Mouse (Mus musculus) heart, adult 18-20 months (tissue): ENCODE results near the gene Colgalt1. TPM values are rescaled to one million over a fixed set of nuclear protein-coding genes. Genes with fewer than 3 reads are reported as not detected.

Experiments used
- DNase-seq, 2 experiments: peaks; one replicate each; pipeline ENCODE4 v3.0.0; 2021 to 2022; ENCODE audit warnings: mixed read lengths in 1 of 2
- total RNA-seq, 2 experiments: library from RNA; stranded (reverse); gene quantifications; 2 replicates each; pipeline ENCODE4 v1.2.3; 2021

Colgalt1 gene
- total RNA-seq, 2 experiments from 2014 or later: 41.6 to 42.4 TPM

DNA sequence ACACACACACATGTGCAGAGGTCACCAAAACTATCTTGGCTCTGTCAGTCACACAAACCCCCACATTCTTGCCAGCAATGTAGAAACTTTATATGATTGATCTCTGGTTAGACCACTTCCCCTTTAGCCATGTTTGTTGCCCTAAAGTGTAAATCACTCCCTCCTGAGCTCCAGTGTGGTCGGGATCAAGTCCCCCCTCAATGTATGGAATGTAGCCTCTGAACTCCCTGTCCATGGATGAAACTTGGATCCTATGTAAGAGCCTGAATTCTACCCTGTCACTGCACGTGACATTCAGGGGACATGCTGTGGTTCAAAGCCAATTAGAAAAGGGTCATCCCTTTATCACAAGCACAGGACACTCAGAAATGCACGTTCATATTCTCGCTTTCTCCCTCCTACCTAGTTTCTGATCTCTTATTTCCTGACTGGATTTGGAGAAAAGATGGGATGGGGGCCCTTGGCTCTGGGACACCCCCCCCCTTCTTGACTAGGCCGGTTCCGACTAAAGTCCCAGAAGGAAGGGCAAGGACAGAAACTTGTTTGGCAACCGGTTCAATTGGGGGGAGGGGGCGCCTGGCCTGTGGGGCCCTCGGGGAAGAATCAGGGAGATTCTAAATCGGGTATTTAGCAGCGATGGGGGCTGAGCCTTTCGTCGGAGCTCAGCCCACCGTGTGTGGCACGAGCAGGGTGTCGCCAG, 17.7 kb downstream of the Colgalt1 start:
- DNase-seq: no peak

DNA sequence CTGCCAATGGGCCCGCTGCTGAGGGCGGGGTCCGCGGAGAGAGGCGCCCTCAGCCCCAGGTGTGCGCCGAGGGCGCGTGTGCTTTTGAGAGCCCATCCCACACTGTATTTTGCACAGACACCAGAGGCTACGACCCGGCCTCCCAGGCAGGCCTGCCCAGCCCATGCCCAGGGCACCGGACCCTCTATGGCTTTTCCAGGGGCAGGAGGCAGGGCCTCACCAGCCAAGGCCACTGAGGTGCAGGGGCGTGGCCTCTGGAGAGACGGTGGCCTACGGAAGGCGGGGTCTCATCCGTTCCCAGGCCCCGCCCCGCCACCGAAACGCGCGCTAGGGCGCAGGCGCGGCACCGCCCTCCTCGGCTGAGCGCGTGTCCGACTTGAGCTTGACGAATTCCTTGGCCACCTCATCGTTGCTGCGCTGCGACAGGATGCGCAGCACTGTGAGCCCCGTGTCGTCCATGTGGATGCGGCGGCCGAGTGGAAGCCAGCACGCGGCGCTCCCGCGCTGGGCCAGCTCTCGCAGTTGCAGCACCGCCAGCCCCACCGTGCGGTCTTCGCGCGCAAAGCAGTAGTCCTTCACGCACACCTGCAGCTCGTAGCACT, 18.4 kb downstream of the Colgalt1 start:
- peak; percentile 96 for DNase-seq

DNA sequence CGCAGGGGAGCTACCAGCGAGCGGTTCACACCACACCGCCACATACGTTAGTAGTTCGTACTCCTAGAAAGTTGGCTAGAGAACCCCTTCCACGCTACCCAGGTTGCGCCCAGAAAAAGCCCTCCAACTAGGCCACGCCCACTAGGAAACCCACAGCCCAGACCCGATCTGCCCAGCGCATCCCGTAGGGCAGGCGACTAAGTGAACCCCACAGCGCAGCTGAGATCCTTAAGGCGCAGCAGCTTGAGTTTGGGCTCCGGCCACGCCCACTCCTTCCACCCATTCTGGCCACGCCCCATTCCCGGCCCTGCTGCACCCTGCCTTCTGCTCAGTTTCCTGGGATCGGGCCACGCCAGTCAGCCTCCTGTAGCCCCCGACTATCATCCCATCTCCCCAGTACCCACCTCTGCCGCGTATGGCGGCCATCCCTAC, 19.0 kb downstream of the Colgalt1 start:
- DNase-seq: peak; percentile 42 to 57

DNA sequence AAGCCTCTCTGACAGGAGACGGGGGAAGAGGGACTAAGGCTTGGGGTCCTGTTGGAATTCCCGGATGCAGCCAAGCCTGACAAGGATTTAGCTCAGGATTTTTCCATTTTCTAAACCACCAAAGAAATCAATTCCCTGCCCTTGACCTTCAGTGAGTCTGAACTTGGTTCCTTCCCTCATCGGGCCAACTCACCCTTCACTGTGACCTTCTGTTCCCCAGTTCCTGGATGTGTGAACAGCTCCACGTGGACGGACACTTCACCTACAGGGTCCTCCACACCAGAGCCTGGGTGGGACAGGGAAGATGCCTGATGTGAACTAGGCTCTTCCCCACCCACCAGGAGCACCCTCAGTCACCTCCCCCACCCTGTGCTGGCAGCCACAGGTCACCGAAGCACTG, 20.0 kb downstream of the Colgalt1 start:
- no peak for DNase-seq

DNA sequence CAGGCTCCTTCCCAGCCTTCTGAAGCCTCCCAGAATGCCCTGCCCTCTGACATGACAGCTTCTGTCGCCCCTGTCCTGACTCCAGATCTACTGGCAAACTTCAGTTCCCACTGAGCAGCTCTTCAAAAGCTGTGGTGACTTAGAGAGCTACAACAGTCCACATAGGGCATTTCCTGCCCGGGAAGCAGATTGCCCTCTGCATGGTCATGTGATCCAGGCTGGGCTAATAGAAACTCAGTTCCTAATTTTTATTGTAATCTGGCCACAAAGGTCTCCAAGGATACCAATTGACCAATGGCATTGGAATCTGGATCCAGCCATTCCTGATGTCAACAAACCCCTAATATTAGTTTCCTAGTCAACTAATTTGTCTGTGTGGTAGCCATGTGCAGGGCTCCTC, 21.1 kb downstream of the Colgalt1 start:
- DNase-seq: peak in 1 of 2 experiments; percentile 29

DNA sequence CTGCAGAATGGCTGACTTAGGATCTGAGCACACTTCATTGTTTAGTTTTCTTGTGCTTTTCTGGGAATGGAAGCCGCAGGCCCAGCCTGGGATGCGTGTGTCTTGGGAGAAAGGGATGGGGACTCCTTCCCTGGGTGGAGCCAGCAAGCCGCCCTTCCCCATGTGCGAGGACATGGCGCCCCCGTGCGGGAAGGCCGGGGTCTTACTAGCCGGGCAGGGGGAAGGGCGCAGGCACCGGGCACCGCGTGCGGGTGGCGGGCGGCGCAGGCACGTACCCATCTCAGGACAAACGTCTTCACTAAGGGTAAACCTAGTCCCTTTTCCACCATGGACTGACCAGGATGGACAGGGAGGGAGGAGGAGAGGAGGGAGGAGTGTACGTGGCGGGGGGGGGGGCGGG, 22.4 kb downstream of the Colgalt1 start:
- peak; percentile 60 to 66 for DNase-seq

DNA sequence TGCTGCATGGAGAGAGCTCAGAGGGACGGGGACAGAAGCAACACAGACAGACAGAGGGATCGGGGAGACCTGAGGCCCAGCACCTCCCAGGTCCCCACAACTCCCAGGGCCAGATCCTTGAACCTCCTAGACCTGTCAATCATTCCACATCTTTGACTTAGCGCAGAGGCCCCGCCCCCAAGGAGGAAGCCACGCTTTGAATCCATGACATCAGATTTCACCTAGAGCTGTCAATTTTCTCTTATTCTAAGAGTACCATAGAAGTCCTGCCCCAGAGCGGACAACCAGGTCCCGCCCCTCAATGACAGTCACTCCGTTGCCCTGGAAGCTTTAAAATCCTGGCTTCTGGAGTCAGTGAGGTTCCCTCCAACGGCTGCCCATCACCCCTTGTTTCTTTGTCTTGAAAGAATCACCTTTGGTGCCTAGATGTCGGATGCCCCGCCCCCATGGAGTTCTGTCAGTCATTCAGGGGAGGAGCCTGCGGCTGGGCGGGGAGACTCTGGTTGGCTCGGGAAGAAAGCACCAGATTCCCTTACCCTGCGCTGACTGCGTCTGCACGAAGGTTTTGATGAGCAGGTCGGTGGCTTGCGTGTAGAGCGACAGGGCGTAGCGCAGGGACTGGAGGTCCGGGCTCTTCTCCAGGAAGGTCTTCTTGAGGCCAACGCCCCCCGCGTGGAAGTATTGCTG, 23.3 kb downstream of the Colgalt1 start:
- DNase-seq: peak; percentile 57 to 58

DNA sequence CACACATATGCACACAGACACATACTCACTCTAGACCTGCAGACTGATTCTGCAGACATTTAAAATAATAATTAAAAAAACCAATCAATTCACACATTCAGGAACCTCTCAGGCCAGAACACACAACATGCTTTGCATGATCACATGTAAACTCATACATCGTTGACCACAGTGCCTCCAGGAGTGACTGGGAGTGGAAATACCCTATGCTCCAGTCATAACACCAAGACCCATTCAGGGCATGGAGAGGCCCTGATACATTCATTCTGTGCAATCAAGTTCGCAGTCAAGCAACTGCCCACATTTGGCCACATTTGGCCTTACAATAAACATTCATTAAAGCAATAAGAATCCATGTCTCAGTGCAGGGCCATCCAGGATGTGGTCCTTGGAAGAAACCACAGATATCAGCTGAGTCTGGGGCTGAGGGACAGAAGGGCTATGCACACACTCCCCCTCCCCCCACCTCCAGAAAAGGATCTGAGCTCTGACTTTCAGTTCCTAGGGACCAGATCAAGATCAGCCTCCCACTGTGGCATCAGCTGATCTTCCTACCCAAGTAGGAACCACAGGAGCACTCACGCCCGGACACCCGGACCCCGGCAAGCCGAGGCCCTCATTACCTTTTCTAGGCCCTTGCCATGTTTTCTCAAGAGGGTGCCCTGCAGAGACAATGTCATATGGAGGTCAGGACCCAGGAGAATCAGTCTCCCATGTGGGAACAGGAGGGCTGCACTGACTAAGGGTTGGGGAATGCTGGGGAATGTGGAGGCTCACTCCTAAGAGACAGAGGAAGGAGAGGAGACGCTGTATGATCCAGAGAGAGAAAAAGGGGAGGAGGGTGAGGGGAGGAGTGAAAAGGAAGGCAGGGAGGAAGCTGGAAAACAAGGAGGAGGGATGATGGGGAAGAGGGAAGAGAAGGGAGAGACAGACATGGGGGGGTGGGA, 26.6 kb downstream of the Colgalt1 start:
- DNase-seq: no peak

DNA sequence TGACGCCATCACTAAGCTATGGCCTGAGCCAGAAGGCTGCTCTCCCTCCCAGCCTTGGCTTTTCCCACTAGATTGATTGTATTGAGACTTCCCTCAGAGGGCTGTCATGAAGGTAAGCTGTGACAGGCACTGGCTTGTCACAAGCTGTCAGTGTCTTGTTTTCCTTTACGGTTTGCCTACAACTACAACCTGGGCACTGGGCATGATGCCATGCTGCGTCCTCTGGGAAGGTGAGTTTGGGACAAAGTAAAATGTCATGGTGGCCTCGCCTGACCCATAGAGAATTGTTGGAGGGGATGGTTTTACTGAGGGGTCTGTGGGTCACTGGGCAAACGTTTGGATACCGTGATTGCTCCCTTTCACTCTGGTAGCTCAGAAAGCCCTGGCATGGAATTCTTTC, 27.5 kb downstream of the Colgalt1 start:
- DNase-seq: no peak

DNA sequence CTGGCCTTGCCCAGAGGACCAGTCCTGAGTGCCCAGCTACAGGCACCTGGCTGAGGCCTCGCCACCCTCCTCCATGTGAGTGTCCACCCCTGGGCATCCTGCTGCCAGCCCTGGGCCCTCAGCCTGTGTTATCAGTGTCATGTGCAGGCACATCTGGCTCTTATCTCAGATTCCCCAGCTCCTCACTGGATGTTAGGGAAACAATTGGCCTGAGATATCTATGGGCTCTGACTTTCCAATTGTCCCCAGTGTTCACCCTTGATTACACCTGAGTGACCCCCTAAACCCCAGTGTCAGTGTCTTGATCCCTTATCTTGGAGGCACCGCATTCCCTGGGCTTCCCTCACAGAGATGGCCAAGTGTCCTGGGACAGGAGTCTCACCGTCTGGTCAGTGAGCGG, 28.5 kb downstream of the Colgalt1 start:
- no peak for DNase-seq

DNA sequence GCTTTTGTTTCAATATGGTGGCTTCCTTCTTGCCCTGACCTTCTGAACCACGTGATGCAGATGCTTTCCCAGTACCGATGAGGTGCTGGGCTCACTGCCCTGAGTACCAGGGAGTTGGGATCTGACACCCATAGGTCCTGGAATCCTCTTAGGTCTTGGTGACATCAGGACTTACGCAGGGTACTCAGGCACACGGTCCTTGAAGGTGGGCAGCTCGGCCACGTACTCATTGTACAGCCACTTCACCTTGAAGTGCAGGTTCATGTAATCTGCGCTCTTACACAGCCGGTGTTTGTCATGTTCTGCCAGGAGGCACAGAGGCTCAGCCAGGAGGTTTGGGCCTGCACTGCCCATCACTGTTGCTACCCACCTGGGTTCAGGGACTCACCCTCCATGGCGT, 34.7 kb downstream of the Colgalt1 start:
- DNase-seq: no peak

DNA sequence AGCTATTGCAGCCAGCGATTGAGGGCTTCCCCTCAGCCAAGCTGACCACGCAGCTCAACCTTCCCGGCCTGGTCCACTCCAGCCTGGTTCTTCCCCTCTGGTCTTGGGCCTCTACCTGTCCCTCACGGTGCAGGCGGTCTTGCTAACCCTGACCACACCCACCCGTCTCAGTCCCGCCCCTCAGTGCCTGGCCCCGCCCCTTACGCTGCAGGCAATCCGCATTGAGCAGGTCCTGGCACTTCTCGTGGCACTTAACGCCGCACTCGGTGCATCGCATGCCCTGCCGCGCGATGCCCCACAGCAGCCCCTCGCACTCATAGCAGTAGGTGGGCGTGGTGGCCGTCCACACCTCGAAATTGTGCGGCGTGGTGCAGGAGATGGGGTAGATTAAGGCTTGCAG, 43.8 kb downstream of the Colgalt1 start:
- DNase-seq: no peak

DNA sequence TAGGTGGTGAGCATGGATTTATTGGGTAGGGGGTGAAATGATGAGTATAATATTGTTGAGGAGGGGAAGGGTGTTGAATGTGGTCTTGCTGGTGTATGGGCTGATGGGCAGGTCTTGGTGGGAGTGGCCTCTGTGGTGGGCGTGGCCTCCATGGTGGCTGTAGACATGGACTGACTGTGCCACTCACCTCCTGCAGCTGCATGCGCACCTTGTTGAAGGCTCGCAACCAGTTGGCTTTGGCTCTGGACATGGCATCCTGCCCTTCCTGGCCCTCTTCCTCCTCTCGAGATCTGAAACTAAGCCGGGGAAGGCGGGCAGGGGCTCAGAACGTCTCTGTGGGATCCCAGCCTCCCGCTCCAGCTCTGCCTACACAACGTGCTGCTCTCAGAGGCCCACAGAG, 47.0 kb downstream of the Colgalt1 start:
- no peak for DNase-seq

DNA sequence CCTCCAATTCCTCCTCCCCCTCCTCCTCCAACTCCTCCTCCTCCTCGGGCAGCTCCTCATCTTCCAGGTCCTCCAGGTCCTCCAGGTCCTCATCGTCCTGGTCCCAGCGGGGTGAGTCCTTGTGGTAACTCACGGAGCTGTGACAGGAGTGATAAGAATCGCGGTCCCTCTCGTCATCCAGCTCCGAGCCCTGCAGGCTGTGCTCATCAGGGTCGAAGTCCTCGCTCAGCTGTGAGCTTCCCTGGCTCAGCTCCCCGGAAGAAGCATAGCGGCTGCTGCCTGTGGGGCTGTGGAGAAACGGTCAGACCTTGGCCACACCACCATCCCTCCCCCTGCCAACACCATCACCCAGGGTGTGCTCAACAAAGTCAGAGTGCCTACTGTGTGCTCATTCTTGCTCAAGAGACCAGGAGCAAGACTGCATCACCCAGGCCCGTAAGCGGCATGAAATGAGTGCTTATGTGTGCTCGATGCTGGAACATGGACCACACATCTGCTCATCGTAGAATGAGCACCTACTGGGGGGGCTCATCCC, 47.8 kb downstream of the Colgalt1 start:
- DNase-seq: no peak

DNA sequence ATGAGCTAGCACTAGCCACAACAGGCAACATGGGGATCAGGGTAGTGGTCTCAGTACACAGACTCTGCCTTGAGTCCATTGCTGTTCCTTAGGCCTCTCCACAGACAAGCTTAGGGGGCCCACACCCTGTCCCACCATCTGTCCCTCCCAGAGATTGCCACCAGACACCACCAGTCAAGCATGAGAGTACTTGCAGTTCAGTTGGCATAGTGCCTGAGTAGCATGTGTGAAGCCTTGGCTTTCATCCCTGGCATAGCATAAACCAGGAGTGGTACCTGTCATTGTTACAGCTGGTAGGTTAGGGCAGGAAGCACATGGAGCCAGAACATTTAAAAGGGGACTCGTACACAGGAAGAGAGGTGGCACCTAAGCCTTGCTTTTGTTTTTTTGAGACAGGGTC, 49.0 kb downstream of the Colgalt1 start:
- no peak for DNase-seq

DNA sequence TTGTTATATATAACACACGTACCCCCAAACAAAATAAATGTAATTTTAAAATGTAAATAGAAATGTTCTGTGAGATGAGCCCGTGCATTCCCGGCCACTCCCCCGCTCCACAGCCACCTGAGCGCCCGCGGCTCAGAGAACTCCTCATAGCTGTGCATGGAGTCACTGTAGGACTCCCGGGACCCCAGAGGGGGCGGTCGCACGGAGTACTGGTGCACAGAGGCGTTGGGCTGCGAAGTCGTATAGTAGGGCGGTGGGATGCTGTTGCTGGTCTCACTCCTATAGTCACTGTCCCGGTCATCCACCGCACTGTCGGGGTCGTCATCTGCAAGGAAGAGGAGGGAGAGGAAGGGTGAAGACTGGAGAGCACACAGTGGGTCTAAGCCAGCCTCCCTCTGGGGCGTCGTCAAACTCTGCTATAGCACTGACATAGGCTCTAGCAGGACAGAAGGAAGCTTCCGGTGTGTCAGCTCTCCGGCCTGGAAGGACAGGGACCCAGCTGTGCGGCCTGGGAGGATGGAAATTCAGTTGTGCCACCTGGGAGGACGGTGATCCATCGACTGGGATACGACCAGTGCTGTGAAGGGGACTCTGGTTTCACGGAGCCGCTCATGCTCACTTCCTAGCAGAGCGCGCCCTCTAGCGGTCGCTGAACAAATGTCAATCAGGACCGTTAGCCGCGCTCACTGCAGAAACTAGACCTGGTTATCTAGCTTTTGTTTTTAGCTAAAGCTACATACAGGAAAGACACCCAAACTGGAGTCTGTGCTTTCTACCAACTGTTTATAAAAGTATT, 49.7 kb downstream of the Colgalt1 start:
- peak; percentile 77 to 93 for DNase-seq

DNA sequence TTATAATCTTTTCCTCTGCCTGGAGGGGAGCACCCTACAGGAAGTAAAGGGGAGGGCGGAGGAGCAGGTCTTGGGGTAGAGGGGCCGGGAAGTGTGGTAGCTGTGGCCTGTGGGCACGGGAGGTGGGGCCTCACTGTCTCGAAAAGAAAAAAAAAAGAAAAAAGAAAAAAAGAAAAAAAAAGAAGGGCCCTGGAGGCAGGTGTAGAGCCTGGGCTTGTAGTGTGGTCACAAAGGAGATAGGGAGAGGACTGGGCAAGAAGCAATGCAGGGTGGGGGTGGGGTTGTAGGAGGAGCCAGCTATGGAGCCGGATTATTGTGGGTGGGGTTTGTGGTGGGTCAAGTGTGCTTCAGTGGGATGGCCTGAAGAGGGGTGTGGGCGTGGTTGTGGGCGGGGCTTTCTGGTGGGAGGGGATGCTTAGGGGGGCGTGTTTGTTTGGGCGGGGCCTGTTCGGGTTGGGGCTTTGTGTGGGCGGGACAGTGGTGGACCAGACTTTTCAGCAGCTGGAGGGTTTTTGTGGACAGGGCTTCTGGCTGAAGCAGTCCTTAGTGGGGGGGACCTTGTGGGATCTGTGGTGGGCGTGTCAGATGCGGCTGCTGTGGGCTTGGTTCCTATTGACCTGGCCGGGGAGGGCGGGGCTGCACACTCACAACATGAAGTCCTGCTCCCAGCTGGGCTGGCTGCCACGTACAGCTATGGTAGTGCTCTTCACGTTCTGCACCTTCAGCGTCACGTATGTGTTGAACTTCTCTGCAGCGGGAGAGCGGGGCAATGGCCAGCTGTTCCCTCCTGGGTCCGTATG, 54.7 kb downstream of the Colgalt1 start:
- DNase-seq: no peak

DNA sequence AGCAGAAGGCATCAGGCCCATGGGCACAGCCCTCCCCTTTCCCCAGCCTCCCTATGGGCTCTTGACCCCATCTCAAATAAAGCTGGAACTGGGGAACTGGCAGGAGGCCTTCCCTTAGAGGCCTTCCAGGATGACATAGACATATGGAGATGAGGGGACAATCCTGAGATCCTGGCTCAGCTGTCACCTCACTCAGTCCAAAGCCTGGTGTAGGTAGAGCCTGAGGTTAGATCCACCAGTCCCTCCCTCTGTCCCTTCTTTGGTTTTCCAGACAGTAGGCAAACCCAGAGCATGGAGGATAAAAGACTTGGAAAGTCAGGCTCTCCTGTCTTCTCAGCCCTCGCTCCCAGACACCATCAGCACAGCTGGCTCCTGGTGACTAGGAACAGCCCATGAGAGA, 56.1 kb downstream of the Colgalt1 start:
- no peak for DNase-seq

DNA sequence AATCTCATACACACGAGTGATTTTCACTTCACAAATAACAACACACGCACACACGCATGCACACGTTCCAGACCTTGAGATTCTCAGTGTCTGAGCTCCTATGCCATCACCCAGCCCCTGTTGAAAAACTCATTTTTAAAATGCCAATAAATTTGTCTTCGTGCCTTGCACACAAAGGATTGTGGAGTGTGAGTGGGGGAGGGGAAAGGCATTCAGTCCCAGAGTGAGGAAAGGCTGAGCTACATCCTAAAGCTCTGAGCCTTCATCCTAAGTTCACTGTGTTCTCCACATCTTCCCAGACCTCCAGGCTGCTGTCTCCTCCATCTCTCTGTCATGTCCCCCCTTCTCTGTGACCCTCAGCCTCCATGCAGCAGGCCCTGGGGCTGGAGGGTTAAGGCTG, 56.5 kb downstream of the Colgalt1 start:
- DNase-seq: no peak

DNA sequence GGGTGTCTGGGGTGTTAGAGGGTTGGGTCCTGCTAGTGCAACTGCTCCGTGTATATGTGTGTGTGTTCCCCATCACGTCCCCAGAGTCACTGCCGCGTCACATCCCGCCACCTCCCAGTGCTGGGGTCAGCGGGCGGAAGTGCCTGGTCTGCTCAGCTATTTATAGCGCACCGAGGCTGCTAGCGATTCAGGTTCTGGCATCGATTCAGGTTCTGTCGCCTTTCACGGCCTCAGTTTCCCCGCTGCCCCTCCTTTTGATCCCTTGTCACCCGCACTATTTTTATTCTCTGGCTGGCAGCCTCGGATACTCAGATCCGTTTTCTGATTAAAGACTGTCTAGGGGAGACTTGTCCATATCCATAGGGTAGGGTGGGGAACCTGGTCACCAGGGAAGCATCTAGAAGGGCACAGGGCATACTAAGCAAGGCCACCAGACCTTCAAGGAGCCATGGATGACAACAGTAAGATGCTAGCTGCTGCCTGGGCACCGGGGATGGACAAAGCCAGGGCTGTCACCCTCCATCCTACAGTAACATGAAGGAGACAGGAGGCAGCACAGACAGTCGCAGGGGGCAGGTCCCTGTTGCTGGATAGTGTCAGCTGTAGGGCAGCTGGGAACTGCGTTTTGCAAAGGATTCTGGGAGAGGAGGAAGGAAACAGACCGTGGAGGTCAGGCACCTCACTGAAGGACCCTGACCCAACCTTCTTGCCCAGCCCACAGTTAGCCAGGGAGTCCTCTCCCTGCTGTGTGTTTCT, 57.6 kb downstream of the Colgalt1 start:
- DNase-seq: peak; percentile 51 to 59
